Mouse (Mus musculus) subcutaneous adipose tissue, adult 2 months (tissue): Measurements from ENCODE around the gene Cnr2. TPM values are rescaled to one million over a fixed set of nuclear protein-coding genes. Genes with fewer than 3 reads are reported as not detected.

ENCODE experiments used
- polyA plus RNA-seq: library from polyadenylated mRNA; depleted of rRNA; stranded (reverse); fragments of >200 nt; gene quantifications from 2 replicates; pipeline ENCODE4 v1.2.3, GENCODE M21; 2012; ENCODE audit warnings: low replicate concordance; rRNA removed

Gene Cnr2
- 1.5 and 1.8 TPM in 2 replicates for polyA plus RNA-seq

GRCm38 (mm10) chr4:135895071-135895571 lies at the start of gene Cnr2:
Gene Cnr2 (plus strand): TSS chr4:135895394.

GRCm38 (mm10) chr4:135855536-135856222 lies 39.5 kb upstream of the Cnr2 start, which contains the start of gene Srsf10:
Gene Srsf10 (plus strand): TSS chr4:135855747.

DNA sequence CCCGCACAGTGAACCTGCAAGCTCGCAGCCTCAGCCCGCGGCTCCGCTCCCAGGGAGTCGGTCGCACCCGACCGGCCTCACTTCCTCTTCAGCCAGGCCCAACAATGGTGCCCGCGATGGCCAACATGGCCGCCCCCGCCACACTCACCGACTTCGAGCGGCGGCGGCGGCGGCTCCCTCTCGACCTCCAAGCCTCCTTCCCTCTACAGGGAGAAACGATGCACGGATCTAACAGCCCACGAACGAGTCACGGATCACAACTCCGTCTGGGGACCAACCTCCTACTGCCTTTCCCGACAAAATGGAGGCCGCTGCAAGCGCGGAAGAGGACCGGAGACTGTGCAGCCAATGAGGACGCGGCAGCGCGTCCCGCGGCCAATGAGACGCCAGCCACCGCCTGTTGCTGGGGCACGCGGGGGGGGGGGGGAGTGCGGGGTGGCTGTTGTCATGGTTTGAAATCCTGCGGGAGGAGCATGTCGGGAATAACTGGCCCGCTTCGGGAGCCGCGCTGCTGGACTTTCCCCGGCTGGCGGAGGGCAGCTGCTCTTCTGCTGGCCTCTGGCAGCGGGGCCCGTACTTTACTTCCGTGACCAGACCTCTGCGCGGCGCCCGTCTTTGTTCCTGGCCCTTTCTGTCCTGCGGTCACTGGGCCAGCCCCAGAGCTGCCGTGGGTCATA lies 21.5 kb upstream of the Cnr2 start, which contains the start of gene Pnrc2:
Gene Pnrc2 (minus strand): TSS at position 325 of the 677 bp plus-strand sequence.

DNA sequence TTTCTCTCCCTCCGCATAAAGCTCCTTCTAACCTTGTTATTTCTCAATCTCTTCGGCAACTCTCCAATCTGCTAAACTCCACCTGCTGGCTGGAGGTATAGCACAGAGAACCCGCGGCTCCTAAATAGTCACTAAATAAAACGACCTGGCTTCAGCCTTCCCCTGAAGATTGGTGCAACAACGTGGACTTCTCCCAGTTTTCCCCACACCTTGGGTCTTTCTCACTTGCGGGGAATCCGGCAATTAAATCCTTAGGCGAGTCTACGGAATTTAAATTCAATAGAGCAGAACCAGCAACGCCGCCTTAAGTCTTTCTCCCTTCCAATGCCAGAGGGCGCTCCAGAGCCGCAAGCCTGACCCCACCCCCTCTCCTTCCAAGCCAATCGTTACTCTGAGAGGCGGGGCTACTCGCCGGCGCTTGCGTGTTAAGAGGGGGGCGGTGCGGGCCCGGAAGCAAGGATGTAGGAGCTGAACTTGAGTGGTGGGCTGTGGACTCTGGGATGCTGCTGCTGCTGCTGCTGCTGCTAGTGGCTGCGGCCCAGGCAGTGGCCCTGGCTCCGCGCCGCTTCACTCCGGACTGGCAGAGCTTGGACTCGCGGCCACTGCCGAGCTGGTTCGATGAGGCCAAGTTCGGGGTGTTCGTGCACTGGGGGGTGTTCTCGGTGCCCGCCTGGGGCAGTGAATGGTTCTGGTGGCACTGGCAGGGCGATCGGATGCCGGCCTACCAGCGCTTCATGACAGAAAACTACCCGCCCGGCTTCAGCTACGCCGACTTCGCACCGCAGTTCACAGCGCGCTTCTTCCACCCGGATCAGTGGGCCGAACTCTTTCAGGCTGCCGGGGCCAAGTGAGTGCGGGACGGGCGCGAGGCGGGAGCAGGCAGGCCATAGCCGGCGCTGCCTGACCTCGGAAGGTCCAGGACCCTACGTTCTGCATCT lies 25.4 kb downstream of the Cnr2 start, which contains the start of gene Fuca1:
Gene Fuca1 (plus strand): TSS at position 432 of the 938 bp plus-strand sequence.

DNA sequence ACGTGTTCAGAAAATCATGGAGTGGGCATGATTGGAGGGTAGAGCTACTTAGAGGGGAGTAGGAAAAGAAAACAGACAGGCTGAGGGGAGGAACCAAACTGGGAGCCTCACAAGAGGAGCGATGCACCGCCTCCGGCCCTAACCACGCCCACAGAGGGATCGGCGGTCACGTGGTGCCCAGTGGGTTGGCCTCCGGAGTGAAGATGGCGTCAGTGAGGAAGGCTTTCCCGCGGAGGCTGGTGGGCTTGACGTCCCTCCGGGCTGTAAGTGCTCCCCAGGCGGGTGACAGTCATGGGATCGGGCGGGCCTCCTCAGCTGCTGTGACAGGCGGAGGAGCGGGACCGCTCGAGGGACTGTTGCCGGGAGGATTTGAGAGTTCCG lies 51.1 kb downstream of the Cnr2 start, which contains the start of gene Hmgcl:
Gene Hmgcl (plus strand): TSS at position 171 of the 381 bp plus-strand sequence.

DNA sequence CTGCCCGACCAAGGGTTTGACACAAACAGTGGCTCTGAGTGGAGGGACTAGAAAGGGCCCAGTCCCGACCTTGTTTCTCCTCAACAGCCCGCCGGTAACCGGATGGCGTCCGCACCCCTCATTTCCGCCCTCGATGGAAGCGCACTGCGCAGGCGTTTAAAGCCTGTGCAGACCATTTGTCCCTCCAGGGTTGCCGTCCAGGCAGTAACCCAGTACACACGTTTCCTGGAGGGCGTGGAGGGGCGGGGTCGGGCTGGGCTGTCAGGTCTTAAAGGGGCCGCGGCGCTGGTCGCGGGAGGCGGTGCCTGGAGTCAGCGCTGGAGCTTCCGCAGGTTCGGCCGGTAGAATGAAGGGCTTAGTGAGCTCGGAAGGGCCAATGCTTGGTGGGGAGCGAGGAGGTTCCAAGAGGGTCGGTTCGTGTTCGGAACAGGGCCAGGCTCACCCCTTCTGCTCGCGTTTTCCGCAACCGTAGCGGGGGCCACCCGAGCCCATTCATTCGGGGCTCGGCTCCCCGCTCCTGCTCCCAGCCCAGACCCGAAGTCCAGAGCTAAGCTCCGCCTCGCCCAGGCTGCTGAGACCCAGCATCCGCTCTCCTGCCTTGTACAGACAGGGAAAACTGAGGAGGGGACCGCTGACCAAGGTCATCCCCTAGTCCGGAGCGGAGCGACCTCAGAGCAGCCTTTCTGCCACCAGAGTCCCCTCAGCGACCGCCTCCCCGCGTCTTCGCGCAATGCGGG lies 68.4 kb downstream of the Cnr2 start, which contains the start of gene Gale:
Gene Gale (plus strand): TSS at position 271 of the 737 bp plus-strand sequence.

Other genes with a start within 250 kb of the Cnr2 start
- 0.14 and 5.1 TPM in 2 replicates for gene Ifnlr1, start 209.1 kb upstream of the Cnr2 start, polyA plus RNA-seq
- 0.24 and 1.9 TPM in 2 replicates for gene Il22ra1, start 167.2 kb upstream of the Cnr2 start, polyA plus RNA-seq
- gene Myom3, start 135.7 kb upstream of the Cnr2 start, polyA plus RNA-seq = 0.44 and 2.4 TPM in 2 replicates
- gene Srsf10, start 39.6 kb upstream of the Cnr2 start, polyA plus RNA-seq = 38.8 and 103 TPM in 2 replicates
- gene Pnrc2, start 21.5 kb upstream of the Cnr2 start, polyA plus RNA-seq = 27.5 and 32.9 TPM in 2 replicates
- gene Fuca1, start 25.3 kb downstream of the Cnr2 start, polyA plus RNA-seq = 78.3 and 121 TPM in 2 replicates
- gene Hmgcl, start 51.1 kb downstream of the Cnr2 start, polyA plus RNA-seq = 60.7 and 66.8 TPM in 2 replicates
- 57.0 and 108 TPM in 2 replicates for gene Gale, start 68.3 kb downstream of the Cnr2 start, polyA plus RNA-seq
- 85.5 and 106 TPM in 2 replicates for gene Lypla2, start 77.2 kb downstream of the Cnr2 start, polyA plus RNA-seq
- gene Pithd1, start 91.9 kb downstream of the Cnr2 start, polyA plus RNA-seq = 29.8 and 33.2 TPM in 2 replicates
- 19.0 and 25.7 TPM in 2 replicates for gene Eloa, start 126.4 kb downstream of the Cnr2 start, polyA plus RNA-seq
- 315 and 453 TPM in 2 replicates for gene Rpl11, start 158.0 kb downstream of the Cnr2 start, polyA plus RNA-seq
- gene Id3, start 248.1 kb downstream of the Cnr2 start, polyA plus RNA-seq = 273 and 327 TPM in 2 replicates